Mouse (Mus musculus) cerebellum, adult 11 months (tissue): ENCODE results near the gene Nhp2.

ENCODE experiments used
- DNase-seq: peaks from one replicate; pipeline ENCODE4 v3.0.0; 2022

Nhp2 gene

DNA sequence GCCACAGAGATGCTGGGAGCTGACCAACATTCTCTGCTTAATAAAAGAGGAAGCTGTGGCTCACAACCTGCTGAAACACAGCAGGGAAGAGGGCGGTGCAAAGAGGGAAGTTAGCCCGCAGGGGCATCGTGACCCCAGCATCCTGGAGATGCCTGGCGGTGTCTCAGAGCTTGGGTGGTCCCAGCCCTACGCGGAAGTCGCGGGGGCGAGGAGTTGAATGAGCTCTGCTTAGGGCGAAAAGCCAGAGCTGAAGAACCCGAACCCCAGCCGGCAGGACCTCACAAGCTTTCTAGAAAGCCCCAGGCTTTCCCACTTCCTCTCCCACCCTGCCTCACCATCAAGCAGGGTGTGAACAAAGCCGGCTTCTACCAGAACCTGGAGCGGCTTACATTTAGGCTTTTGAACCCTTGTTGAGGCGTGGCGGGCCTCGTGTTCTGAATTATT lies 18.5 kb downstream of the Nhp2 start:
- DNase-seq: no peak

DNA sequence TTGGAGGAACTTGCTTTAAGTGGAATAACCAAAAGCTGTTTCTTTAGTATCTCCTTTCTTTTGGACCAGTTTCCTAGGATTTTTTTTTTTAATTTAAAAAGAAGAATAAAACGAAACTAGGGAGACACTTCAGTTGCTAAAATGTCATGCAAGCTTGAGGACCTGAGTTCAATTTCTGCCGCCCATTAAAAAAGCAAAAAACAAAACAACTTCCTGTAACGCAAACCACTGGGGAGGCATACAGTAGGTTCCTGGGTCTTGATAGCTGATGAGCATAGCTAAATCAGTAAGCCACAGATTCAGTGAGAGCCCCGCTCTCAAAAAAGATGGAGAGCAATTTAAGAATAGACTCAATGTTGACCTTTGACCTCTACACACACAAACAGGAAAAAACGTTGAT lies 19.0 kb downstream of the Nhp2 start:
- DNase-seq: no peak

DNA sequence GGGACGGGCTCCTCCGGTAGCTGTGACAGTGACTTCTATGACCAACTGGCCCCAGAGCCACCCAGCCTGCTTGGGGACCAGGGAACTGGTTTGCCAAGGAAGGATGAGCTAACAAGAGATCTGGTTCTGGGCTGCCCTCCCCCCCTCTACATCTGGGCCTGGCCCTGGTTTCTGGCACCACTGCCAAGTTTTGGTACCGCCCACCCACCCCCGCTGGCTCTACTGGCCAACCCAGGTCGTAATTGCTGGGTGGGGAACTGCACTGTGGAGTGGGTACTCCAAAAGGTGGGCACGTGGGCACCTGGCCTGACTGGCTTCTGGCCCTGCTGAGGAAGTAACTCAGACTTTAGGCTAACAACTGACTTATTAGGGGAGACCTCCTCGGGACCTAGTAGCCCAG lies 21.2 kb downstream of the Nhp2 start:
- no peak for DNase-seq

DNA sequence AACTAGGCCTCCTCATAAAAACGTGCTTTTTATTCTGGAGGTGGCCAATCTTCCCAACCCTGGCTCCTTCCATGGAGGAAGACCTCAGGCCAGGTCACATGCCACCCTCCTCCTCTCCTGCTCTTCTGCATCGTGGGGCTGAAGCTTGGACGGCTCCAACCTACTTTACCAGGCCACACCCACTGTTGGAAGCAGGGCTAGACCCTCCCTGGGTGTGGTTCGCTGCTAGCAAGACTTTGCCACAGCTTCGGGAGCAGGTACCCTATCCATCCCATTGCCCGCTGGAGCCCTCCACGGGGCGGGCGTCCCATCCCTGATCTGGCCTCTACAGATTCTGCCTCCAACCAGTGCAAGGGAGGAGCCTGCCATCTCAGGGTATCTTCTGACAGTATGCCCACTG lies 23.7 kb downstream of the Nhp2 start:
- no peak for DNase-seq

DNA sequence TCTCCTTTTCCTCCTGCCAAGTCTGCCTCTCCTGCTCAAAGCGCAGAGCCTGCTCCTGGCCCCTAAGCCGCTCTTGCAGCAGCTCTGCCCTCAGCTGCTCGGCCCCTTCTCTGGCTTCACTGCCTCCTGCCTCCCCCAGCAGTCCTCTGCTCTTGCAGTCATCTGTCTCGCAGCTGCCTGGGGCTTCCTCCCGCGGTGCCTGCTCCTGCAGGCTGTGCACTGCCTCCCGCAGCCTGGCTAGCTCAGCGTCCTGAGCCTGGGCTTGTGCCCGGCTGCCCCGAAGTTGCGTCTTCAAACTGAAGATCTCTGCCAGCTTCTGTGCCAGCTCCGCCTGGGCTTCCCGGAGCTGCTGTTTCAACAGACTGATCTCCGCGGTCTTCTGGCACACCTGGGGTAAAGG lies 24.2 kb downstream of the Nhp2 start:
- peak; percentile 45 for DNase-seq

DNA sequence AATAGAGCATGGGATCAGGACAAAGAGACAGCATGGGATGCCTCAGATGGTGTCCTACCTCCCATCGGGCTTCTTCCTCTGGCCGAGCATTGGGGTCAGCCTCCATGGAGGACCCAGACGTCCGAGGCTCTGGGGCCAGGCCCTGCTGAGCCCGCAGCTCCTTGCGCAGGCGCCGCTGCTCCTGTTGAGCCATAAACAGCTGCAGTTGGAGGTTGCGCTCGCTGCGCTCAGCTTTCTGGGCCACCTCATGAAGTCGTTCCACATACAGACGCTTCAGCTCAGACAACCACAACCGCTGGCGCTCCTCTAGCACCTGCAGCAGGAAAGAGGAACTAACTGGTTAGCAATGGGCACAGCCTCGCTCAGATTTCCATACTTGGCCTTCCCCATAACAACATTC lies 24.7 kb downstream of the Nhp2 start:
- no peak for DNase-seq

DNA sequence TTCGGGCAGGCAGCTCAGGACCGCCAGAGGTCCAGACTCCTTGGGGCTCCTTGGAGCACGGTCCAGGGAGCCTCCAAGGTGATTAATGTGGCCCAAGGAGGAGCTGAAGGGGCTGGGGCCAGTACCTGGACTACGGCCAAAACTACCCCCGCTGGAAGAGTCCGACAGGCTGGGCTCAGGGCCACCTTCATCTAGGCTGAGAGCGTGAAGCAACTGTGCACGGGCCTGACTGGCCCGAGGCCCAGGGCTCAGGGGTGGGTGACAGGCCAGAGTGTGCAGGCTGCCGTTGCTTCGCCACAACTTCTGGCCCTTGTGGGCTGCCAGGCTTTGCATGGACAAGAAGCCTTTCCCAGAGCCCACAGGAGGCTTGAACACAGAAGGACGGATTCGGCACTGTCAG lies 25.8 kb downstream of the Nhp2 start:
- DNase-seq: no peak

DNA sequence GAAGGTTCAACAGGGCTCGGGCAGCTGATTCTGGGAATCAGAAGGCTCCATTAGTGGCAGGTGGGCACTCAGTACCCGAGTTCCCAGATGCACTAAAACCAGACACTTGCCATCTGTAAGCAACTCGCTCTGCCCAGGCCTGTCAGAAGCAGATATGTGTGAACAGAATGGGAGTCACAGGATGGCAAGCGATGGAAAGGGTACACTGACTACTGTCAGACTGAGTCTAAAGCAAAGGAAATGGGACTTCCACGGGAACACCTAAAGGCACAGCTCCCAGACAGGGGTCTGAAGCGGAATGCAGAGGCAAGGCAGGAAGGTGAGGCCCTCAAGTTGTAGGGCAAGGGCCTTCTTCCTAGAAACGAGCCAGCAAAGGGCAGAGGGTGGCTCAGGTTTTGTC lies 26.7 kb downstream of the Nhp2 start:
- no peak for DNase-seq

DNA sequence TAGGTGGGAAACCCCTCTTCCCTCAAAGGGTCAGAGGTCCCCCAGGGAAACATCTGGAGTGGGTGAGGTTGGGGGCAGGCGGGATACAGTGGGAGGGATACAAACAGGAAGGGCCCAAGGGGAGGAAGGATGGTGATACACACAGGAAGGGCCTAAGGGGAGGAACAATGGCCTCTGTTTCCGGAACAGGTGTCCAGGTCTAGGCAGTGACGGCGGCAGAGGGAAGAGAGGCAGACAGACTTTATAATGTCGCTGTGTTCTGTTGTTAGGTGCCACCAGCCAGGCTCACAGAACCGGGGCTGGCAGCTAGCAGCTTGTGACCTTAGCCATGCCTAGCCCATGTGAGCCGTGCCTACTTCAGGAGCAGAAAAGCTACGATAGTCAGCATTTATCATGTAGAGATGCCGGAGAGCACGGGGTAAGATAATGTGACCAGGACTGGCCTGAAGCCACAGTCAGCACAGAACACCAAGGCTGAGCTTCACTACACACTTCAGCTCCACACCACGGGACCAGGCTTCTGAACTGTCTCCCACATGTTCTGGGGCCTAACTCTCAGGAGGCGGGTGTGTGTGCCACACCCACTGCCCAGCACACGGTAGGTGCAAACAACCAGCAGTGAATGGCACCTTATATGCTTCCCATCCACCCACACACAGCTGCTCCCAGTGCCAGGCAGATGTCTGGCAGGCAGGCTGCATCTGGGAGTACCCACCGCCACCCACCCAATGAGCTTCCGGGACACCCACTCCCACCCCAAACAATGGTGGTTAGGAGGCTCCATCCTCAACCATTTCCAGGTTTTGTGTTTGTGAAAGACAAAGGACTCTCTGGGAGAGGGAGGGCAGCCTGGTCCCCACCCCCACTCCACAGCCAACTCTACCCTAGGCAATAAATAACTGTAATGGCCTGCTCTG lies 27.5 kb downstream of the Nhp2 start:
- DNase-seq: no peak

DNA sequence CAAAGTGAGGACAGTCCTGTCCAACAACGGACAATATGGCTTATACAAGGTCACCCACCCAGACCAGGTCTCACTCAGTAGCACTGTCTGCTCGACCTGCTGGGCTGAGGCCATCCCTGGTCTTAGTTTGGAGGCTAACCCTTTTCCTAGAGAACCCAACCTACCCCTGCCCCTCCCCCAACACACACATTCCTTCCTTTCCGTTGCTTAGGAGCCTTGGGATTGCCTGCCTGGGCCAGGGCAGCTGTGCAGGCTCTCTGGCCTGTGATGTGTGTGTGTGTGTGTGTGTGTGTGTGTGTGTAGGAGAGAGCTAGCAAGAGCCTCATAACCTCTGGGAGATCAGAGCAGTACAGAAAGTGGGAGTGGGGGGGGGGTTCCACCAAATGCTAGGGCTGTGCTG lies 29.0 kb downstream of the Nhp2 start:
- DNase-seq: no peak

DNA sequence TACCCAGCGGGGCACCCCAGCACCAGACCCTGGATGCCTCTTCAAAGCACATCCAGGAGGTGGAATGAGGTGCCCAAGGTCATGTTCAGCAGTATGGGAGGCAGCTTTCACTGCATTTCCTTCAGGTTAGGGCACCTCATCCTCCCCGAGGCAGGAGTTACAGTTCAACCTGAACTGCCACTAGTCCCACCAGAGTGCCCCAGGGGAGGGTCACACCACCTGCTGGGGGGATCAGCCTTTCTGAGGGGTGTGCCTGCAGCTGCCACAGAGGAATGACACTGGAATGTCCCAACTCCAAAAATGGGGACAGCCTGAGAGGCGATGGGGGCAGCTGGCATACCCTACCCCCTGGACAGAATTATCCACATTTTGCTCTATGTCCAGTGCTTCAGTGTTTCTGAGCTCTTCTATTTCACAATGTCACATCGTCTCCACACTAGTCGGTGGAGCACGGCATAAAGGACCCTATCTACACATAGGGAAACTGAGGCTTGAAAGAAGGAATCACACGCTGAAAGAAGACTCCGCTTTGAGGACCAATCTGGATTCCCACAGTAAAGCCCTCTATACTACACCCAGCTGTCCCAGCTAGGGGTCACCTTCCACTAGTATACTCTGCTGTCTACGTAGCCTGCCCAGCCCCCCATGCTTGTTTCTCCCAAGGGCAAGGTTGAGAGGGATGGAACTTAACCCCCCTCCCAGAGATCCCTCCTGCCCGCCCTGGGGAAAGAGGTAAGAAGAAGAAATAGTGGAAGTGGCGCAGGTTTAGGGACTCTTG lies 29.8 kb downstream of the Nhp2 start:
- no peak for DNase-seq

DNA sequence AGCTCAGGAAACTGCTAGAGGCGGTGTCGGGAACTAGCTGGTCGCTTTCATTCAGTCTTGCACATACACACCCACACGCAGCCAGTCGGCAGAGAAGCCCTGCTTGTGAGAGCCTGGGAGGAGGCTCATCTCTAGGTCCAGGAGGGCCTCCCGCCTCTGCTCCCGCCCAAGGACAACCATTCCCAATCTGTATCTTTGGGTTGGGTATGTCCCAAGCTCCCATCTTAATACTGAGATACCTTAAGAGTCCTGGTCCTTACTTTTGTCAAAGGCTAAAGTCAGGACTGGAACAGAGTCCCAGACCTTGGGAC lies 30.3 kb downstream of the Nhp2 start:
- DNase-seq: no peak

DNA sequence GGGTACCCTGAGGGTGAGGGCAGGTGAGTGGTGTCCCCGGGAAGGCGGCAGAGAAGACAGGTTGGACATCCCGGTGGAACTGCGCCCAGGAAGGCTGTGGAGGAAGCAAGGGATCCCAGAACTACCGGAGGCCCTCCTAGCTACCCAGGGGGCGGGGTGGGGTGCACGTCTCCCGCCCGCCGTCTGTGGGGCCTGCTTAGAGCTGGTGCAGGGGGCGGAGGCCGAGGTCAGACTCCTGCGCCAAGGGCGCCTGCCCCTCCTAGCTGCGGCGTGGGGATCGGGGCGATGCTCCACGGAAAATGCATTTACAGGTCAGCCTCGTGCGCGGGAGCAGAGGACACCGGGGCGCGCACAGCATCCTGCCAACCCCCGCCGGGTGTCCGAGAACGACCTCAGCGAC lies 30.7 kb downstream of the Nhp2 start:
- no peak for DNase-seq

DNA sequence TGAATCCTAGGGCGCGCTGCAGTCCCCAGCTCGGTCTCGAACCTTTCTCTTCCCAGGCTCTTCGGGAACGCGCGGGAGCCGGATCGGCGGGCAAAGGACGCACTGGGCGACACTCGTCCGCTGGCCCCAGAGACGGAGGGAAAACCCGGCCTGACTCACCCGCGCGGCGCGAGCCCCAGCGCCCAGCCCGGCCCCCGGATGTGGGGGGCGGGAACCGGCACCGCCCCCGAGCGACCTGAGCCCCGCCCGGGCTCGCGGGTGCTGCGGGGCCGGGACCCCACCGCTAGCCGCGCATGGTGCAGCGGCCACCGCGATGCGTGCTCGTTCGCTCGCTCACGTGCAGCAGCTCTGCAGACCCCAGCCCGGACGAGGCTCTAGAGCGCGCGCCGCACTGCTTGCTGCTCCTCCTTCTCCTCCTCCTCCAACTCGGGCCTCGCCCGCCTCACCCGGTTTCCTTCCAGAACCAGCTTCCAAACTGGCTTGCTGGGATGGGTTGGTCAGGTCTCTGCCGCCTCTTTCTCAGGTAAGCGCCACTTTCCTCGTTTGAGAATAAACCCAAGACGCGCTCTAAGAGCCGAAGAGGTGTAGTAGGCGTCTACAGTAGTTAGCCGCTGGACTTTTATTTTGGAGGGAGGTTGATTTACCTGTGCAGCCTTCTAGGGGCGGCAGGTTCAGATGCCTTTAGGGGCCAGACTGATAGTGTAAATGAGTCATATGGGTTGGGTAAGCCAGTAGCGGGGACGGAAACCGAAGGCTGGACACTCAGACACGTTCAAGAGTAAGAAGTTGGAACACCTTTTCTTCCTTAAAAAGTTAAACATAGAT lies 31.4 kb downstream of the Nhp2 start, which contains the start of the genes N4bp3 and D930048N14Rik:
Gene N4bp3 (minus strand): TSS at position 152 of the 825 bp plus-strand sequence.
Gene D930048N14Rik (plus strand): TSS at position 264 of the 825 bp plus-strand sequence.
- DNase-seq: no peak

DNA sequence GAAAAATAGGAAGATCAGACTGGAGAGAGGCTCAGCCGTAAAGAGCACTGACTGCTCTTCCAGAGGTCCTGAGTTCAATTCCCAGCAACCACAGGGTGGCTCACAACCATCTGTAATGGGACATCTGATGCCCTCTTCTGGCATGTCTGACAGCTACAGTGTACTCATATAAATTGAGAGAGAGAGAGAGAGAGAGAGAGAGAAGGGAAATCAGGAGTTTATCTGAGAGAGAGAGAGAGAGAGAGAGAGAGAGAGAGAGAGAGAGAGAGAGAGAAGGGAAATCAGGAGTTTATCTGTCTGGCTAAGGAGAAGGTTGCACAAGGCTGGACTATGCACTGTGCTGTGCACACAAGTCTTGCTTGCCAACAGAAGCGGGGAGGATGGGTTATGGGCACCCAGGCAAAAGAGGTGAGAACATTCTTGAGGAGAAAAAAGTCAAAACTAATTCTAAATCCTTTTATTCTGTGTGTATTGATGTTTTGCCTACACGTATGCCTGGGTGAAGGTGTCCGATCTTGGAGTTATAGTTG lies 33.4 kb downstream of the Nhp2 start:
- DNase-seq: no peak

DNA sequence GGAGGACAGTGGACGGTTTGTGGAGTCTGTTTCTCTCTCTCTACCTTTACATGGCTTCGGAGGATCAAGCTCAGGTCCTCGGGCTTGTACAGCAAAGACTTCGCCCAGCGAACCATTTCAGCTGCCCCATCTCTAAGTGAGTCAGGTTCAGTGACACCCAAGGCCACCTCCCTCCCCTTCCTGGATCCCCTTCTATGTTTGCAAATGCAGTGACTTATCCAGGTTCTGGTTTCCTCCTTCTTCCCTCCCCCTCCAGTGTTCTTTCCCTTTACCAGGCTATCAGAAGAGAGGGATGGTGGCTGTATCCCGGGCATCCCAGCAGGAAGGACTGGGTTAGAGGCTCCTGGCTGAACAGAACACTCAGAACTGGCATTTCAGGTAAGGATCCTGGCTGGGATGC lies 34.2 kb downstream of the Nhp2 start:
- DNase-seq: no peak

DNA sequence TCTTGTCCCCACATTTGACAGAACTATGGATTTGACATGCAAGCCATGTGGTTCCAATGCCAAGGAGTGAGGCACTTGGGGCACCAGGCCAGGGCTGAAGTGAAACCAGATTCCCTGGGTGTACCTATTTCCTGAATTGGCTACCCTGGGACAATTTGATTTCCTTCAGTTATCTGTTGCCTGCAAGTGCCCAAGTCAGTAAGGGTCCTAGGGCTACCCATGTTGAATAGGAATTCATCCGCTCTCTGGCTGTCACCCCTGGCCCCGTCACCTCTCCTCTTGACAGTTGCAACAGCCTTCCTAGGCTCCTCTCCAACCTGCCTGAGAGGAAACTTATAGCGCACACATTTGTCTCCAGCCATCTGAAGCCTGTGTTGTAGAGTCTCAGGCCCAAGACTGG lies 35.4 kb downstream of the Nhp2 start:
- no peak for DNase-seq

DNA sequence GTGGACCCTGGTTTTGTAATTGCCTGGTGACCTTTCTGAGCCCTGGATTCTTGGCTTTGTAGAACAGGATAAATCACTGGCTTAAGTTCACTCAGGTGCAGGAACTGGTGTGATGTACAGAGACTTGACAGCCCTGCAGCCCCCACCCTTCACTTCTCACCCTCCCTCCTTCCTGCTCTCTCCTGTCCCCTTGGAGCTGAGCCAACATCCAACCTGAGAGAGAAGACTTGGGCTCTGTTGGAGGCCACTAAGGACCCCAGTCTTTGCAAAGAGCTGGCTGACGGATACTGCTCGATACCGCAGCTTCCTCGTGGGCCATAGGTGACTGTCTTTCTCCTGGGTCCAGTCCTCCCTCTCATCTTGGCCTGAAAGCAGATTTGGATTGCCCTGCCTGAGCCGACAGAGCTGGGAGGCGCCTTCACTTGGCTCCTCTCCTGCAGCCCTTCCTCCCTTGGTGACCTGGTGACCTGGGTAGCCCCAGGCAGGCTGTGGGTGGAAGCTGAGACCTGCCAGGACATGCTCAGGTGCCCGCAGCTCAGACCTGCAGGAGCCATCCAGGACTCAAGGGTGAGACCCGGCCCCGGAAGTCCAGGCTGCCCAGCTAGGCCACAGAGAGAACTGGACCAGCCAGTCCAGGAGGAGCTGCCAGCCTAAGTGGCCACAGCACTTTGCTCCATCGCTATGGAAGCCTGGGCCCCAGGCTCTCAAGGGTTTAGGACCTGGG lies 37.4 kb downstream of the Nhp2 start:
- no peak for DNase-seq

DNA sequence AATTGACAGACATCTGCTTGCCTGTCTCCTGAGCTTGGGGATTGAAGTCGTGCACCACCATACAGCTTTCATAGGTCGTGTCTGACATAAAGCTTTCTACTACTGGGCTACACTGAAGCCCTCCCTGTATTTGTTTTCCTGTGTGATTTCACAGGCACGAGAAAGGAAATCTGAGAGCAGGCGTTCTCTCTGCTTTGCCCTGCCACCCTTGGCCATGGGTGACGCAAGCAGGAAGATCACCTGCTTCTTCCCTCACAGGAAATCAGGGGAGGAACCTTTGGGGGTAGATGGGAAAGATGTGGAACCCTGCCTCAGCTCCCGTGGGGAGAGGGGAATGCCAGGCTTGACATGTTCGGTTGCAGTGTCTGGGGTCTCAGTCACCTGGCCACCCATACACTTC lies 38.8 kb downstream of the Nhp2 start:
- no peak for DNase-seq

DNA sequence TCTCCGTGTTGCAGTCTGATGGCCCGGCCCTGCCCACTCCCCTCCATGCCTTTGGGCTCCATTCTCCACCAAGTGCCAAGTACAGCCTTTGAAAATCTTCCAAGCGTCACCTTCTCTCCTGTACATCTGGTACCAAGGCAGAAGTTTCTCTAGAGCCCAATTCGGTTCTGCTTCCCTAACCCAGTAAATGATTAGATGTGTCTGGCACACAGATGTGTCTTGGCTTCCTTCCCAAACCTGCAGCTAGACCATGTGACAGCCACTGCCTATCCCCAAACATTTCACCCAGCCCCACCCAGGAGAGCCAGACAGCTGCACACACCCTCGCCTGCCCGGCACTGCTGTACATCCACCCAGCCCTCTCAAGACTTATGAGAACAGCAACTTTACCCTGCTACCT lies 39.2 kb downstream of the Nhp2 start:
- no peak for DNase-seq

DNA sequence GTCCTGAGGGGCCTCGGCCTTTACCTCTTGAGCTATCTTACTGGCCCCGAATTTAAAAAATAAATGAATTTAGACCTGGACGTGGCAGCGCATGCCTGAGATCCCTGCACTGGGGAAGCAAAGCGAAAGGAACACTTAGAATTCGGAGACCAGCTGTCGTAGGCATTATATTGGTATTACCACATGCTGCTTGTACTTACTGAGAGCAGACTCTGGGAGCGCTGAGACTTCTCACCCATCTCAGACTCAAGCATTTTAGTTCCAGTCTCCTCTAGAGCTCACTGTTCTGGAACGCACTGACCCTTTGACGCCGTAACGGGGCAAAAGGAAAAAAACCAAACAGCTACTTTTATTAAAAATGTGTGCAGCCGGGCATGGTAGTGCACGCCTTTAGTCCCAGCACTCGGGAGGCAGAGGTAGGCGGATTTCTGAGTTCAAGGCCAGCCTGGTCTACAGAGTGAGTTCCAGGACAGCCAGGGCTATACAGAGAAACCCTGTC lies 42.4 kb downstream of the Nhp2 start:
- DNase-seq: no peak

DNA sequence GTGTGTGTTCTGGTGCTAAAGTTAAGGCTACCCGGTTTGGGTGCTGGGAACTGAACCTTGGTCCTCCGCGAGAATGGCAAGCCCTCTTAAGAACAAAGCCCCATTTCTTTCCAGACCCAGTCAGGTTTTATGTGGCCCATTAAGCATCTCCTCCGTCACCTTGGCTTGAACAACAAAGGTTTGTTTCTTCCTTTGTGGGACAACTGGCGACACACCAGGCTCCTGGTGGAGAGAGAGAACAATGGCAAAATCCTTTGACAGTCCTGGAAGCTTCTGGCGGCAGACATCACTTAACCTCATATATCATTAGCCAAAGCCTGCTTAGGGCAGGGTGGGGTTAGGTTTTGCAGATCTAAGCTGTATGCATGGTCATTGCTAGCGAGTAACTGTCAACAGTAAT lies 43.1 kb downstream of the Nhp2 start:
- no peak for DNase-seq
